Mouse (Mus musculus): ENCODE results near the gene Zmiz2.
A peak's percentile ranks its signal among the peaks of the same experiment; 100 is the strongest.

DNA sequence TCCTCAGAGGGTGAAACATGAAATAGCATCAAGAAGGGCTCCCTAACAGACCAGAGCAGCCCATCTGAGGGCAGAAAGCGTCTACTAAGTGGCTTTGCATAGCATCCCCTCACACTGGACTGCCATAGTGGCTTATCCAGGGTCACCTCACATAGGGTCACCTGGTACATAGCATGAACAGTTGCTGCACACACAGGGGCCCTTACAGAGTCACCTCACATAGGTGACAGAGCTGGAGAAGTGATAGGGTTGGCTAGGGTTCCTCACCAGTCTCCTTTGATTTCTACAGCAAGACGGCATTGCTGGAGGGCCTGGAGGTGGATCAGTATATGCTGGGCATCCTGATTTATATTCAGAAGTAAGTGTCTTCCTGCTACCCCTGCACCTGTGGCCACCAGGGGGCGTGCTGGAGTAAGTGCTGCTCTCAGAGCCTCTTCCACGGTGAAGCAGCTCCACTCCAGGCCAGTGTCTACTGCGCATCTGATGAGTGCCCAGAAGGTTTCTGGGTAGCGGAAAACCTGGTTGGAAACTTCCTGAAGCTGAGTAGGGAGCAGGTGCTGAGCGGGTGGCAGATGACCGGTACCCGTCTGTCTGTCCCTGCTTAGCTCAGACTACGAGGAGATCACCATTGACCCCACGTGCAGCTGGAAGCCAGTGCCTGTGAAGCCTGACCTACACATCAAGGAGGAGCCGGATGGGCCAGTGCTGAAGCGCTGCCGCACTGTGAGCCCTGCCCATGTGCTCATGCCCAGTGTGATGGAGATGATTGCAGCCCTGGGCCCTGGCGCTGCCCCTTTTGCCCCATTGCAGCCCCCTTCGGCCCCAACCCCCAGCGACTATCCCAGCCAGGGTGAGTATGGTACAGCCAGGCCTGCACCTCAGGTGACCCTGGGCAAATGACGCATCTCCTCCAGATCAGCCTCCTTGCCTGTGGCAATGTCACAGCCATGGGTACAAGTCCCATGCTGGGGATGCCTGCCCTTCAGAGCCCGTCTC lies 13.9 kb downstream of the Zmiz2 start:
- peak; percentile 81 for TF ChIP-seq CTCF (conservative IDR thresholded peaks at IDR 0.05; ENCODE audit: insufficient read depth, insufficient read length, low read depth, low read length)
- no peak for TF ChIP-seq POLR2A (IDR thresholded peaks at IDR 0.05; ENCODE audit: low read depth, low read length)
